Mouse (Mus musculus) E14TG2a.4 (cell line): Measurements from ENCODE around the gene Itpr2.
A peak's percentile ranks its signal among the peaks of the same experiment; 100 is the strongest.

Source experiments
- H3K27me3 ChIP-seq: 2 replicates; pipeline ENCODE4 v1.6.1; 2014; ENCODE audit warnings: low read length, control low read depth; ENCODE audit not compliant: insufficient read depth
- H3K36me3 ChIP-seq: 2 replicates; pipeline ENCODE4 v1.6.1; 2014; ENCODE audit warnings: low read length, control low read depth; ENCODE audit not compliant: insufficient read depth
- H3K4me1 ChIP-seq: replicated peaks from 2 replicates; pipeline ENCODE4 v1.6.1; 2014; ENCODE audit warnings: low read depth, low read length, control low read depth
- H3K4me3 ChIP-seq: replicated peaks from 2 replicates; pipeline ENCODE4 v1.5.1; 2014; ENCODE audit warnings: mild to moderate bottlenecking, low read length
- H3K9me3 ChIP-seq: 2 replicates; pipeline ENCODE4 v1.6.1; 2014; ENCODE audit warnings: low read length, control low read depth
- CTCF ChIP-seq: conservative IDR thresholded peaks from 2 replicates; pipeline ENCODE4 v1.5.1; 2014; ENCODE audit warnings: low read length
- NANOG ChIP-seq: IDR thresholded peaks from 2 replicates; pipeline ENCODE4 v1.6.1; 2014; ENCODE audit warnings: borderline replicate concordance, low read length, mixed read lengths
- POU5F1 ChIP-seq: IDR thresholded peaks from 2 replicates; pipeline ENCODE4 v1.6.1; 2014; ENCODE audit warnings: low read length, borderline replicate concordance

Itpr2 gene

GRCm38 (mm10) chr6:146077124-146077889, 424.7 kb downstream of the Itpr2 start:
- TF ChIP-seq POU5F1 (no peak), CTCF (peak; percentile 25; the same call in 1 of the 2 replicates)

GRCm38 (mm10) chr6:146072842-146073241, 429.2 kb downstream of the Itpr2 start:
- Histone ChIP-seq H3K36me3 (no peaks in the 10 kb centered on the region), H3K4me3 (no peak overlapping the region), H3K9me3 (peaks cover 4% of the 10 kb centered on the region), H3K27me3 (no peaks in the 10 kb centered on the region), H3K4me1 (no peaks in the 10 kb centered on the region)
- TF ChIP-seq POU5F1: no peak
- TF ChIP-seq CTCF: no peak
- no peak for TF ChIP-seq NANOG

More at GRCm38 (mm10) chr6:146077124-146077889, 424.7 kb downstream of the Itpr2 start:
- Histone ChIP-seq H3K4me3 (no peak overlapping the region), H3K9me3 (peaks cover 4% of the 10 kb centered on the region), H3K27me3 (0 out of 2 replicates have a peak, but pooled peaks cover 3% of the 10 kb centered on the region), H3K36me3 (no peaks in the 10 kb centered on the region), H3K4me1 (peaks cover 8% of the 10 kb centered on the region; the same call in 1 of the 2 replicates)

DNA sequence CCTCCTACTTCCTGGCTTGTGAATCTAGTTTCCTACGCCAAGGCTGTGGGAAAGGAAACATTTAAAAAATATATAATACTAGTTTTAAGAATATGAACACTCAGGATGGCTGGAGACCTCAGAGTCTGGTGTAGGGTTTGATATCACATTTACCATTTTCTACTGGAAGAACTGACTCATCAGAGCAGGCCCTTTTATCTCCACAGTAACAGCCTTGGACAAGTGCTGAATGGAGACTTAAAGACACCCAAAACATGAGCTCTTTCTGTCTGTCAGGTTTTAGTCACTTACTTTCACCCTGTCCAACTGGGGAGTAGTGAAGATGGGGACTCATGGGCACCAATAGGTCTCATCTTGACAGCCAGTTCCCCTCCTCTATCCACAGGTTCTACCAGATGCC, 430.1 kb downstream of the Itpr2 start:
- TF ChIP-seq NANOG: no peak
- no peak for TF ChIP-seq CTCF
- TF ChIP-seq POU5F1: no peak
- H3K27me3 ChIP-seq: no peaks in the 10 kb centered on the region
- no peak overlapping the region for H3K4me3 ChIP-seq
- no peaks in the 10 kb centered on the region for H3K36me3 ChIP-seq
- H3K4me1 ChIP-seq: no peaks in the 10 kb centered on the region
- H3K9me3 ChIP-seq: peaks cover 4% of the 10 kb centered on the region
